Mouse (Mus musculus): ENCODE results near the gene Gm42906. TPM values are rescaled to one million over a fixed set of nuclear protein-coding genes. Genes with fewer than 3 reads are reported as not detected.

The Gm42906 gene
- total RNA-seq, 2 experiments from 2014 or later: not detected

GRCm38 (mm10) chr5:151054100-151054742, 373.7 kb downstream of the Gm42906 start:
- no peak for DNase-seq (ENCODE audit: extremely low spot score in 1 of 2, low spot score in 1 of 2)

- no peak for DNase-seq (ENCODE audit: extremely low spot score in 1 of 2, low spot score in 1 of 2)
Observed at GRCm38 (mm10) chr5:151053190-151053589, 374.8 kb downstream of the Gm42906 start.

- no peak for DNase-seq (ENCODE audit: extremely low spot score in 1 of 2, low spot score in 1 of 2)
Observed at GRCm38 (mm10) chr5:151052331-151052730, 375.6 kb downstream of the Gm42906 start.

GRCm38 (mm10) chr5:151047488-151047887, 380.5 kb downstream of the Gm42906 start:
- no peak for DNase-seq (ENCODE audit: extremely low spot score in 1 of 2, low spot score in 1 of 2)

- no peak for DNase-seq (ENCODE audit: extremely low spot score in 1 of 2, low spot score in 1 of 2)
Observed at GRCm38 (mm10) chr5:151046917-151047316, 381.0 kb downstream of the Gm42906 start.

- DNase-seq (ENCODE audit: extremely low spot score in 1 of 2, low spot score in 1 of 2): no peak
Observed at GRCm38 (mm10) chr5:151046131-151046530, 381.8 kb downstream of the Gm42906 start.

GRCm38 (mm10) chr5:151042911-151043310, 385.1 kb downstream of the Gm42906 start:
- no peak for DNase-seq (ENCODE audit: extremely low spot score in 1 of 2, low spot score in 1 of 2)

GRCm38 (mm10) chr5:151037871-151038270, 390.1 kb downstream of the Gm42906 start:
- no peak for DNase-seq (ENCODE audit: extremely low spot score in 1 of 2, low spot score in 1 of 2)

- no peak for DNase-seq (ENCODE audit: extremely low spot score in 1 of 2, low spot score in 1 of 2)
Observed at GRCm38 (mm10) chr5:151034715-151035512, 393.0 kb downstream of the Gm42906 start.

- DNase-seq (ENCODE audit: extremely low spot score in 1 of 2, low spot score in 1 of 2): no peak
Observed at GRCm38 (mm10) chr5:151028906-151029305, 399.1 kb downstream of the Gm42906 start.

GRCm38 (mm10) chr5:151027171-151027570, 400.8 kb downstream of the Gm42906 start:
- no peak for DNase-seq (ENCODE audit: extremely low spot score in 1 of 2, low spot score in 1 of 2)

GRCm38 (mm10) chr5:151026069-151026468, 401.9 kb downstream of the Gm42906 start:
- no peak for DNase-seq (ENCODE audit: extremely low spot score in 1 of 2, low spot score in 1 of 2)

GRCm38 (mm10) chr5:151024483-151024882, 403.5 kb downstream of the Gm42906 start:
- DNase-seq (ENCODE audit: extremely low spot score in 1 of 2, low spot score in 1 of 2): no peak

- peak in 1 of 2 experiments; percentile 31 for DNase-seq (ENCODE audit: extremely low spot score in 1 of 2, low spot score in 1 of 2)
Observed at GRCm38 (mm10) chr5:151023461-151023860, 404.5 kb downstream of the Gm42906 start.

GRCm38 (mm10) chr5:151022939-151023338, 405.0 kb downstream of the Gm42906 start:
- no peak for DNase-seq (ENCODE audit: extremely low spot score in 1 of 2, low spot score in 1 of 2)

- DNase-seq (ENCODE audit: extremely low spot score in 1 of 2, low spot score in 1 of 2): no peak
Observed at GRCm38 (mm10) chr5:151022026-151022425, 405.9 kb downstream of the Gm42906 start.

GRCm38 (mm10) chr5:151020831-151021230, 407.1 kb downstream of the Gm42906 start:
- no peak for DNase-seq (ENCODE audit: extremely low spot score in 1 of 2, low spot score in 1 of 2)

GRCm38 (mm10) chr5:151020031-151020820, 407.7 kb downstream of the Gm42906 start:
- DNase-seq (ENCODE audit: extremely low spot score in 1 of 2, low spot score in 1 of 2): no peak

- no peak for DNase-seq (ENCODE audit: extremely low spot score in 1 of 2, low spot score in 1 of 2)
Observed at GRCm38 (mm10) chr5:151018959-151019358, 409.0 kb downstream of the Gm42906 start.

GRCm38 (mm10) chr5:151018450-151018849, 409.5 kb downstream of the Gm42906 start:
- no peak for DNase-seq (ENCODE audit: extremely low spot score in 1 of 2, low spot score in 1 of 2)

All from layer of hippocampus, postnatal 25 days (tissue).